Mouse (Mus musculus) Patski (cell line): ENCODE data around the gene Ptgdr. TPM values are rescaled to one million over a fixed set of nuclear protein-coding genes. Genes with fewer than 3 reads are reported as not detected.
"Not testable (repeated sequence)": the region's sequence is repeated elsewhere in the genome, so short reads cannot be mapped to it uniquely, and the experiment has no call there.

Experiments used
- ATAC-seq: fragments of 100-300 bp; one replicate; pipeline ENCODE4 v1.8.0; 2021
- CTCF ChIA-PET: fragments of 350-600 bp; sonication (Branson Sonifier 250); formaldehyde crosslinking; loops from one replicate; lab custom pipeline; 2022; ENCODE audit warnings: inconsistent platforms; lab: Charles Lee
- POLR2A ChIA-PET: fragments of 350-600 bp; sonication (Branson Sonifier 250); formaldehyde crosslinking; loops from one replicate; lab custom pipeline; 2022; ENCODE audit warnings: antibody characterized with exemption, inconsistent platforms; lab: Charles Lee
- DNase-seq: peaks from one replicate; pipeline ENCODE4 v3.0.0-alpha.2; 2011; ENCODE audit warnings: low read depth, low spot score
- H3K27me3 ChIP-seq: fragments of 371-371 bp; one replicate; pipeline ENCODE4 v1.5.1; 2021
- CTCF ChIP-seq: fragments of 100-300 bp; IDR thresholded peaks from one replicate; pipeline ENCODE4 v1.5.1; 2021
- in situ Hi-C: fragments of 300-500 bp; cut with MboI; formaldehyde crosslinking; loops from 3 replicates; pipeline ENCODE4 v1.11.1; 2018; ENCODE audit warnings: low pct_unique_long_range_greater_than_20kb, mixed read lengths
- polyA plus RNA-seq: library from polyadenylated mRNA; unstranded; gene quantifications from one replicate; pipeline ENCODE4 v1.2.3, GENCODE M21; 2021

Gene Ptgdr
- polyA plus RNA-seq, 1 experiment from 2014 or later = not detected

DNA sequence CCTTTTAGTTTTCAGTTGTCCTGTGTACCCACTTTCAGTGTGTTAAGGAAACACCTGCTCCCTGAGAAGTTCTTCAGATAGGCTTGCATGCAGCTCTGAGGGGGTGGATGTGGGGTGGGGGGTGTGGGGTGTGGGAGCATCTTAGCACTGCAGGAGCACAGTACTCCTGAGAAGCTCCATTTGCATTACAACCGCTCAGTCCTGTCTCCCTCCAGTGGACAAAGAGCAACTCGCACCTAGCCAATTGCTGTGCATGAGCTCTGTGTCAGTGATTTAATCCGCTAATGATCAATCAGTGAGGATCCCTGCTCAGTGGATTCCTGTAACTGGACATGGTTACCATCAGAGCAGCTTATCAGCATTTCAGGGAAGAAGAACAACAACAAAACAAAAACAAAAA is 8.5 kb downstream of the Ptgdr start:
- peak; percentile 80 for ATAC-seq
- POLR2A ChIA-PET = interaction anchor here (0.6 kb wide), 1 partner anchor 135 kb away, joined by 4 read pairs; no protein-coding TSS in a partner anchor

DNA sequence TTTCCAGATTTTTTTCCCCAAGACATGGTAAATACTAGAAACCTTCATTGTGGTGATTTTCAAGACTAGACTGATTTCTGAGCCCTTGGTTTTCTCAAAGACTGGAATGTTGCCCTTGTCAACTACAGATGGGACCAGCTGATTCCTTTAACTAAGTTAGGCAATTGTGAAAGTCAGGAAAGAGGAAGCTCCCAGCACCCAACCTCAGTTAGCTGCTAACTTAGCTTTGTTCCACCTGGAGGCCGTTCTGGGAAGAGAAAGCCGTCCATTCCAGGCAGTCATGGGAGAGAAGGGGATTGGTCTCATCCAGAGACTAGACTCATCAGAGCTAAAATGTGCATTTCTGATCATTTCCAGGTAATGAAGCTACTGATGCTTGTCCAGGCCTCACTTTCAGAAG is 11.4 kb downstream of the Ptgdr start:
- no peak for ATAC-seq
- DNase-seq = no peak
- ChIA-PET POLR2A (no interaction called here), CTCF (interaction anchor here (0.8 to 2.7 kb wide), 2 partner anchors 12 to 13 kb away, joined by 3 to 10 read pairs; no protein-coding TSS in a partner anchor)
- H3K27me3 ChIP-seq = peaks cover 13% of the 10 kb centered on the region
- in situ Hi-C loops = no loop called here
- no peak for TF ChIP-seq CTCF

More for the DNA sequence above, 8.5 kb downstream of the Ptgdr start:
- peak; percentile 73 for TF ChIP-seq CTCF
- DNase-seq, in situ Hi-C loops: not testable (repeated sequence)
- CTCF ChIA-PET = interaction anchor here (1.1 to 3.8 kb wide), 15 partner anchors 10 to 292 kb away, joined by 3 to 14 read pairs (median 4); no protein-coding TSS in a partner anchor
- peaks cover 13% of the 10 kb centered on the region for H3K27me3 ChIP-seq

DNA sequence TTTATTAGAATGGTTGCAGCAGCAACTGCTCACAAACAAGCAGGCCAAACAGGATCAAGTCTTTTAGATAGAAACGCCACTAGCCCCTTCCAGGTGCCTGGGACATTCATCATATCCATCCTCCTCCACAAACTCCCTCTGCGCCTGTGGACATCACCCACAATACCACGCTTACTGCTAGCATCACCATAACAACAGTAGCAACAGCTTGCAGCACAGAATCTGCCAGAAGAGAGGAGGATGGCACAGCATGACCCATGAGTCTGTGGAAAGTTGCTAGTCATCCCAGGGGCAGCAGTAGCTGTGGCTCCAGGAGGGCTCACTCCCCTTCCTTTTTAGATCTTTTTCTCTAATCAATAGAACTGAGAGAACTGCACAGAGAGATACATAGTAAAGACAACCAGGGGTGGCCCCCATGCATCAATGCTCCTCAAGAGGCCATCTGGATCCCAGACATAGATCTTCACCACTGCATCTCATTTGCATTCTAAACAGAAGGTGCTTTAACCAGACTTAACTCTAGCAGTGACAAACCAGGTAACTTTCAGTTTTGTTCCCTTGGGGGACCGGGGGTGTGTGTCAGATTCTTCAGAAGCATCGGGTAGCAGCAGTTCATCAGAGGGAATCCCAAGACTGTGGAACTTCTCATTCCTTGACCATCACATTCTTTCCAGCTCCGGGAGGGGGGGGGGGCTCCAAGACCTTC is 12.5 kb downstream of the Ptgdr start:
- H3K27me3 ChIP-seq = peaks cover 7% of the 10 kb centered on the region
- ATAC-seq (no peak), DNase-seq (no peak)
- CTCF ChIA-PET = interaction anchor here (2.7 kb wide), 1 partner anchor 11 kb away, joined by 10 read pairs; no protein-coding TSS in a partner anchor
- no peak for TF ChIP-seq CTCF
- POLR2A ChIA-PET = no interaction called here
- in situ Hi-C loops = no loop called here

DNA sequence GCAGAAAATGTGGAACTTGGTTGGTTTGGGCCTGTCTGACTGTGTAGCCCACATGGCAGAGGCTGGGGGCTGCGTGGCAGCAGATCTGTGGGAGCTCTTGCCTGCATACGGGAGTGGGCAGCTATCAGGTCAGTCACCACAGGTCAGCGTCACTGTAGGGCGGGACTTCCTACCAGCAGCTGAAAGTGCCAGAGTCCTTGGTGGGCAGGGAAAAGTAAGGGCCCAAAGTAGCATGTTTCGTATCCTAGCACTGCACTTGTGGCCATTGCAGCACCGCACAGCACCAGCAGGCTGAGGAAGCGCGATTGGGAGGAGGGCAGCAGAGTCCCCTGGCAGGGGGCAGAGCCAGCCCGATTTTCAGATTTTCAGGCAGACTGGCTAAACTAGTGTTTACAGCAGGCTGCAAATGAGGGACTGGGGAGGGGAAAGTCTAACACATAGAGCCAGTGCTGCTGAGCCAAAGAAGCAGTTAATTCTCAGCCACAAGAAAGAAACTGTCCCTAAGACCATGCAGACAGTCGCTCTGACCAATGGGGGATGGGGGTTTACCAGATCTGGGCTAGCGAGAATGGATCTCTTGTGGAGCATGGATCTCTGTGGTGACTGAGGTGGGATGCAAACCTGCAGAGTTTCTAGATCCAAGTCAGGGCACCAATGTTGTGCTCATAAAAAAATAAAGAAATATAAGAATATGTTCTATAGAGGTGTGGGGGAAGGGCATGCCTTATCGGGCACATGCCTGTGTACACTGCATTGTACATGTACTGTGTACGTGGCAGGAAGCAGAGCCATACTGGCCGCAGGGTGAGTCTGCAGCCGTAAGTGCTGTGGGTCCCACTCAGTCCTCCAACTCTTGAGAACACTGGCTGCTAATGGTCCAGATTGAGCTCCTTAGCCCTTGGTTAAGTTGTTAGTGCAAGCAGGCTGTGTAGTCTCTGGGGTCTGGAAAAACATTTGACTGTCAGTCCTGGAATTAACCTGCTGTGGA is 15.1 kb downstream of the Ptgdr start:
- POLR2A ChIA-PET = no interaction called here
- TF ChIP-seq CTCF = no peak
- ATAC-seq = no peak

DNA sequence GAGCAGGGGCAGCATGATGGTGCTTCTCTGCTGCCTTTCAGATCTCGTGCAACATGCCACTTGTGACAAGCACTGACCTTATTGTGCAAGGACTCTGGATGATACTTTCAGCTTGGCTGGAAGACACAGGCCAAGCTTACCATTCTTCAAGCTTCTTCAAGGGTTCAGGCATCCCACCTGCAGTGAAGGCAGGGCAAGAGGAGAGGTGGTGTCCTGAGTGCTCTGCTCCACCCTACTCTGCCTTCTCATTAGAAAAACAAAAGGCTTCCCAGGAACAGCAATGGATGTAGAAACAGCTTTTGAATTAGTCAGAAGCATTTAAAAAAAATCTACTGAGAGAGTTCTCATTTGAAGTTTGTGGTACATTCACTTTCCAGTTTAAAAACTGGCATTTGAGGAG is 20.5 kb downstream of the Ptgdr start:
- ChIA-PET POLR2A (no interaction called here), CTCF (no interaction called here)
- no peak for ATAC-seq
- no peak for TF ChIP-seq CTCF
- no peak for DNase-seq
- in situ Hi-C loops = no loop called here
- no peaks in the 10 kb centered on the region for H3K27me3 ChIP-seq

More for the DNA sequence above, 15.1 kb downstream of the Ptgdr start:
- CTCF ChIA-PET = interaction anchor here (0.9 to 1.3 kb wide), 3 partner anchors 9 to 30 kb away, joined by 3 to 4 read pairs (median 3); no protein-coding TSS in a partner anchor
- no peaks in the 10 kb centered on the region for H3K27me3 ChIP-seq
- no peak for DNase-seq
- in situ Hi-C loops = no loop called here

DNA sequence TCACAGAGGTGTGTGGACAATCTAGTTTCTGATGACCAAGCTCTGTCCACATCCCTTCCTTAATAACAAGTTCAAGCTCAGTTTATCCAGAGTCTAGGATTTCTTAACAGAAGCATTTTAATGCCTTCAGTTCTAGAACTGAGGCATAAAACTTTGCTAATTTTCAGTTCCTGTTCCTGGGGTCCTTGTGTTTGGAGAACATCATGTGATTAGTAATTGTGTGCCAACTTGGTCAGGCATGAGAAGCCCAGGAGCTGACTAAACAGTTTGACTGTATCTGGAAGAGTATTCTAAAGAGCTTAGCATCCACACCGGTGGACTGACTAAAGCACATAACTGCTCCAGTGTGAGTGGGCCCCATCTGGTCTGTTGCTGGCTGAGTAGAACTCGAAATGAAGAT is 24.0 kb downstream of the Ptgdr start:
- POLR2A ChIA-PET = interaction anchor here (1.2 kb wide), 1 partner anchor 24 kb away, joined by 3 read pairs; the partner anchor contains the start of gene Ptgdr
- peak; percentile 70 for DNase-seq
- CTCF ChIA-PET = interaction anchor here (0.9 to 2.9 kb wide), 4 partner anchors 8 to 16 kb away, joined by 3 to 10 read pairs (median 6); no protein-coding TSS in a partner anchor
- no peak for TF ChIP-seq CTCF
- in situ Hi-C loops = no loop called here
- ATAC-seq = peak; percentile 30
- H3K27me3 ChIP-seq = no peaks in the 10 kb centered on the region

DNA sequence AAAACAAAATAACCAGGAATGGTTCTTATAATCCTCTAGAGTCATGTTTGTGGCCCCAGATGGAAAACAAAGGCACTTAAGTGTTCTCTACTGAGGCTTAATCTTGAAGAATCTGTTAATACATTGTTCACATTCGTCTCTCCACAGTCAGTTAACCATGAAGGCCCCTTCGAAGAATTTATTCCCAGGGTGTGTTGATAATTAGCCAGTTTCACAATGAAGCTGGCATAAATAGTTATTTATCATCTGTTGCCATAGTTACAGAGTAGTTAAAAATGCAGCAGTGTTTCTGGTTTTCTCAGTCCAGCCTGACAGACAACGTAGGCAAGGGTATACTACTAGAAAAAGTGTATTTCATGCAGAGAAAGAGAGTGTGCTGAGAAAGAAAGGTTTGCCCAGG is 25.0 kb downstream of the Ptgdr start:
- in situ Hi-C loops, POLR2A ChIA-PET, H3K27me3 ChIP-seq: not testable (repeated sequence)
- CTCF ChIA-PET = interaction anchor here (1.5 to 2.9 kb wide), 5 partner anchors 9 to 19 kb away, joined by 3 to 10 read pairs (median 7); no protein-coding TSS in a partner anchor
- DNase-seq = peak; percentile 91
- peak; percentile 79 for ATAC-seq

DNA sequence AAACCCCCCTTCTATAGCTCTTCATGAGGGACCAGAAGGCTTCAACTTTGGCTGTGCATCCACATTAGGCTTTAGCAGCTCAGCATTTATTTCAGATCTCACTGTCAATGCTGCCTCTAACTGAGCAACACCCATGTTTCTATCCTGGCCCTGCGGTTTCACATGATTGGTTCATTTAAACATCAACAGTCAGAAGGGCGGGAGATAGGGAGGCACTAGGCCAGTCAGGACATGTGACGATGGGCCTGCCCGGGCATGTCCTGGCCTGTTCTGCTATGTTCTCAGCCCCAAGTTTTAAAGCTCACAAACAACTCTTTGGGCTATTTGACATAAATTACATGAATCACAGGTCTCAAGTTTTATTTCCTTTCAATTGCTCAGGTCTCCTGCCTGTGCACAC is 26.1 kb downstream of the Ptgdr start:
- POLR2A ChIA-PET = not testable (repeated sequence)
- peak; percentile 48 for ATAC-seq

DNA sequence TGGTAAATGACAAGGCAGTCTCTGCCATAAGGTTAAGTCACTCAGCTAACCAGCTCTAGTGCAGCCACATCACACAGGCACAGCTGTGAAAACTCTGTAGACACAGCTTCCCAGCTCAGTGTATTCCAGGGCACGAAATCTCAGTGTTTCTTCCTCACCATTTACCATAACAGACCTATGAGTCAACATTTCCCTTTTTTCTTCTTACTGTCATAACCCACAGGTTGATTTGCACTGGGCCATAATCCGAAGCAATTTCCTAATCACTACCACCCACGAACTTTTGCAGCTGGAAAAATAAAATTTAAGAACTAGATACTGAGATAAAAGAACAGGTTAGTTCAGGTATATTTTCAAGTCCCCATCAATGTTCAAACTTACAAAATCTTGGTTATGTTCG is 31.4 kb downstream of the Ptgdr start:
- ChIA-PET CTCF (no interaction called here), POLR2A (no interaction called here)
- DNase-seq (peak; percentile 4), ATAC-seq (no peak)
- in situ Hi-C loops = no loop called here
- no peaks in the 10 kb centered on the region for H3K27me3 ChIP-seq
- no peak for TF ChIP-seq CTCF

More for the DNA sequence above, 26.1 kb downstream of the Ptgdr start:
- DNase-seq, in situ Hi-C loops, H3K27me3 ChIP-seq: not testable (repeated sequence)
- CTCF ChIA-PET = interaction anchor here (1.5 to 2.4 kb wide), 4 partner anchors 8 to 18 kb away, joined by 3 to 8 read pairs (median 6); no protein-coding TSS in a partner anchor
